Comparison of ENCODE assay signal across 15 mouse cellular contexts in genomic region chr10:79931797-79932196, GRCm38 (mm10). TPM values are rescaled to one million over a fixed set of nuclear protein-coding genes. Genes with fewer than 3 reads are reported as not detected.
A peak's percentile ranks its signal among the peaks of the same experiment; 100 is the strongest.
DNase-seq lines count a peak whose midpoint lies in the region; ATAC-seq and TF ChIP-seq lines count a peak whose summit lies in the region.
"Had no signal": no experiment of that assay in that cellular context is flagged by ENCODE, and none has a peak within 500 bp of the region (broad histone marks: within the 10 kb centered on the region; RNA-seq: fewer than 3 reads in every experiment).

No protein-coding gene starts in this region.

- H3K4me3 ChIP-seq in heart, embryonic 12.5 days: no peak overlapping the region
- 0 out of 2 replicates have a peak overlapping the region, but pooled peaks have one; percentile 3 for H3K4me3 ChIP-seq in lung, embryonic 14.5 days (ENCODE audit: low read depth, low read length)
- H3K4me3 ChIP-seq in embryonic facial prominence, embryonic 10.5 days: peak overlapping the region; percentile 42; the same call in 1 of the 2 replicates
- H3K4me3 ChIP-seq in intestine, embryonic 15.5 days (replicated peaks): no peak overlapping the region
- H3K4me3 ChIP-seq: liver, embryonic 15.5 days had no signal

- peak overlapping the region; percentile 49; the same call in 1 of the 2 replicates for H3K4me2 ChIP-seq in heart, embryonic 12.5 days
- peak overlapping the region; percentile 10; the same call in 1 of the 2 replicates for H3K4me2 ChIP-seq in lung, embryonic 14.5 days
- H3K4me2 ChIP-seq in intestine, embryonic 15.5 days (replicated peaks): no peak overlapping the region

- H3K4me1 ChIP-seq in heart, embryonic 12.5 days (replicated peaks): peaks cover 82% of the 10 kb centered on the region
- peaks cover 35% of the 10 kb centered on the region for H3K4me1 ChIP-seq in lung, embryonic 14.5 days (ENCODE audit: insufficient read depth)
- H3K4me1 ChIP-seq in embryonic facial prominence, embryonic 10.5 days: peaks cover 82% of the 10 kb centered on the region
- H3K4me1 ChIP-seq in intestine, embryonic 15.5 days (replicated peaks): peaks cover 70% of the 10 kb centered on the region

- no peak overlapping the region for H3K27ac ChIP-seq in heart, embryonic 12.5 days (ENCODE audit: poor library complexity, severe bottlenecking)
- peak overlapping the region; percentile 73; the same call in 1 of the 2 replicates for H3K27ac ChIP-seq in lung, embryonic 14.5 days (ENCODE audit: low read depth)
- peak overlapping the region; percentile 79 for H3K27ac ChIP-seq in embryonic facial prominence, embryonic 10.5 days (replicated peaks)
- H3K27ac ChIP-seq in intestine, embryonic 15.5 days: no peak overlapping the region

- H3K27me3 ChIP-seq in heart, embryonic 12.5 days (replicated peaks): no peaks in the 10 kb centered on the region
- H3K27me3 ChIP-seq in lung, embryonic 14.5 days (ENCODE audit: insufficient read depth, low read length): no peaks in the 10 kb centered on the region
- no peaks in the 10 kb centered on the region for H3K27me3 ChIP-seq in embryonic facial prominence, embryonic 10.5 days (replicated peaks; ENCODE audit: low read depth, poor library complexity, severe bottlenecking)
- H3K27me3 ChIP-seq in intestine, embryonic 15.5 days (replicated peaks): no peaks in the 10 kb centered on the region
- H3K27me3 ChIP-seq: liver, embryonic 15.5 days; Patski had no signal

- H3K36me3 ChIP-seq in heart, embryonic 12.5 days: peaks cover 43% of the 10 kb centered on the region
- H3K36me3 ChIP-seq in lung, embryonic 14.5 days (ENCODE audit: insufficient read depth): peaks cover 38% of the 10 kb centered on the region
- peaks cover 72% of the 10 kb centered on the region for H3K36me3 ChIP-seq in embryonic facial prominence, embryonic 10.5 days (replicated peaks)
- H3K36me3 ChIP-seq in intestine, embryonic 15.5 days: peaks cover 28% of the 10 kb centered on the region

- ATAC-seq in heart, embryonic 12.5 days (ENCODE audit: insufficient number of reproducible peaks, low FRiP score): no peak
- no peak for ATAC-seq in lung, embryonic 14.5 days (ENCODE audit: insufficient read depth)
- no peak for ATAC-seq in intestine, embryonic 15.5 days
- ATAC-seq: Patski had no signal

- no peaks in the 10 kb centered on the region for H3K9me3 ChIP-seq in heart, embryonic 12.5 days (replicated peaks)
- H3K9me3 ChIP-seq in lung, embryonic 14.5 days (ENCODE audit: low read depth, low read length): no peaks in the 10 kb centered on the region
- no peaks in the 10 kb centered on the region for H3K9me3 ChIP-seq in embryonic facial prominence, embryonic 10.5 days
- no peaks in the 10 kb centered on the region for H3K9me3 ChIP-seq in intestine, embryonic 15.5 days
- H3K9me3 ChIP-seq: liver, embryonic 15.5 days had no signal

- WGBS in heart, embryonic 12.5 days: 78% methylated on average over 9 of the region's 9 CpGs
- WGBS in lung, embryonic 14.5 days: 70% methylated on average over 9 of the region's 9 CpGs
- 85% methylated on average over 9 of the region's 9 CpGs for WGBS in embryonic facial prominence, embryonic 10.5 days
- WGBS in intestine, embryonic 15.5 days: 86% methylated on average over 9 of the region's 9 CpGs

- DNase-seq in heart, postnatal 4 days: no peak
- DNase-seq in lung, embryonic 14.5 days: no peak
- DNase-seq in lung, postnatal 36 days: no peak
- no peak for DNase-seq in embryonic facial prominence, embryonic 10.5 days (ENCODE audit: low spot score)
- DNase-seq in T-cell, adult 2 months (ENCODE audit: low spot score): no peak

- no peak overlapping the region for H3K9ac ChIP-seq in heart, embryonic 12.5 days
- H3K9ac ChIP-seq in lung, embryonic 14.5 days: no peak overlapping the region
- H3K9ac ChIP-seq in intestine, embryonic 15.5 days: peak overlapping the region; percentile 5; the same call in 1 of the 2 replicates
- H3K9ac ChIP-seq: liver, embryonic 15.5 days had no signal

- no peak for TF ChIP-seq CTCF in lung, embryonic 14.5 days (IDR thresholded peaks at IDR 0.05; ENCODE audit: low read depth)

RNA-seq across cellular contexts. Expression of gene Arid3a, which starts 5.0 kb away (rescaled TPM):
- 6.3 and 8.3 TPM in 2 replicates for polyA plus RNA-seq in heart, embryonic 12.5 days (2016; fragmentation: Nextera tagmentation; extraction: Ambion mirVana)
- 1 to 10 TPM; 4.2 to 4.3 TPM for total RNA-seq in heart, postnatal 4 days (2021)
- polyA plus RNA-seq in lung, embryonic 14.5 days (2014; fragmentation: Nextera tagmentation; extraction: Ambion mirVana): 5.1 and 5.4 TPM in 2 replicates
- polyA plus RNA-seq in embryonic facial prominence, embryonic 10.5 days (2016; fragmentation: Nextera tagmentation; extraction: Ambion mirVana): 15.7 and 18.0 TPM in 2 replicates
- 18.7 and 19.0 TPM in 2 replicates for polyA plus RNA-seq in intestine, embryonic 15.5 days (2015; fragmentation: Nextera tagmentation; extraction: Ambion mirVana)

RNA-seq across cellular contexts. Expression of gene R3hdm4, which starts 10.8 kb away (rescaled TPM):
- 92.8 and 97.3 TPM in 2 replicates for polyA plus RNA-seq in heart, embryonic 12.5 days (2016; fragmentation: Nextera tagmentation; extraction: Ambion mirVana)
- total RNA-seq in heart, postnatal 4 days (2021): 100 to 1,000 TPM in 1 of 2 experiments, 10 to 100 TPM in 1; 91.0 to 100 TPM
- polyA plus RNA-seq in lung, embryonic 14.5 days (2014; fragmentation: Nextera tagmentation; extraction: Ambion mirVana): 127 and 132 TPM in 2 replicates
- 125 and 136 TPM in 2 replicates for polyA plus RNA-seq in embryonic facial prominence, embryonic 10.5 days (2016; fragmentation: Nextera tagmentation; extraction: Ambion mirVana)
- polyA plus RNA-seq in intestine, embryonic 15.5 days (2015; fragmentation: Nextera tagmentation; extraction: Ambion mirVana): 108 and 116 TPM in 2 replicates

RNA-seq across cellular contexts. Expression of gene Kiss1r, which starts 15.0 kb away (rescaled TPM):
- polyA plus RNA-seq in heart, embryonic 12.5 days (2016; fragmentation: Nextera tagmentation; extraction: Ambion mirVana): 0.45 and 0.55 TPM in 2 replicates
- total RNA-seq in heart, postnatal 4 days (2021): under 1 TPM; 0.25 to 0.33 TPM
- 0.70 and 1.2 TPM in 2 replicates for polyA plus RNA-seq in lung, embryonic 14.5 days (2014; fragmentation: Nextera tagmentation; extraction: Ambion mirVana)
- polyA plus RNA-seq in embryonic facial prominence, embryonic 10.5 days (2016; fragmentation: Nextera tagmentation; extraction: Ambion mirVana): 0.33 and 0.37 TPM in 2 replicates
- polyA plus RNA-seq in intestine, embryonic 15.5 days (2015; fragmentation: Nextera tagmentation; extraction: Ambion mirVana): 0.52 and 1.1 TPM in 2 replicates

RNA-seq across cellular contexts. Expression of gene Gm26602, which starts 21.1 kb away (rescaled TPM):
- 16.8 and 19.3 TPM in 2 replicates for polyA plus RNA-seq in heart, embryonic 12.5 days (2016; fragmentation: Nextera tagmentation; extraction: Ambion mirVana)
- not detected for total RNA-seq in heart, postnatal 4 days (2021)
- polyA plus RNA-seq in lung, embryonic 14.5 days (2014; fragmentation: Nextera tagmentation; extraction: Ambion mirVana): 4.1 TPM in 1 of 2 replicates, not detected in the other
- 3.4 TPM in 1 of 2 replicates, not detected in the other for polyA plus RNA-seq in embryonic facial prominence, embryonic 10.5 days (2016; fragmentation: Nextera tagmentation; extraction: Ambion mirVana)
- polyA plus RNA-seq in intestine, embryonic 15.5 days (2015; fragmentation: Nextera tagmentation; extraction: Ambion mirVana): 17.7 TPM in 1 of 2 replicates, not detected in the other
- total RNA-seq: adrenal gland, adult 18-20 months; left cerebral cortex, adult 8-10 months; megakaryocyte-erythroid progenitor cell, adult 5-6 weeks had no signal
- polyA plus RNA-seq: frontal cortex, adult 2 months; gonadal fat pad, adult 2 months; large intestine, adult 2 months; liver, embryonic 15.5 days; Patski had no signal

RNA-seq across cellular contexts. Expression of gene Med16, which starts 23.1 kb away (rescaled TPM):
- 48.3 and 50.1 TPM in 2 replicates for polyA plus RNA-seq in heart, embryonic 12.5 days (2016; fragmentation: Nextera tagmentation; extraction: Ambion mirVana)
- total RNA-seq in heart, postnatal 4 days (2021): 10 to 100 TPM; 67.1 to 68.2 TPM
- 55.5 and 58.7 TPM in 2 replicates for polyA plus RNA-seq in lung, embryonic 14.5 days (2014; fragmentation: Nextera tagmentation; extraction: Ambion mirVana)
- polyA plus RNA-seq in embryonic facial prominence, embryonic 10.5 days (2016; fragmentation: Nextera tagmentation; extraction: Ambion mirVana): 63.6 and 68.1 TPM in 2 replicates
- polyA plus RNA-seq in intestine, embryonic 15.5 days (2015; fragmentation: Nextera tagmentation; extraction: Ambion mirVana): 37.3 and 39.8 TPM in 2 replicates

Comparison
In these comparisons a context has a peak if more than half of its experiments do, and no peak if none do; other contexts are left out.
1. H3K27ac ChIP-seq: peak in lung, embryonic 14.5 days (single experiment) and embryonic facial prominence, embryonic 10.5 days (single experiment); none in heart, embryonic 12.5 days (single experiment) and intestine, embryonic 15.5 days (single experiment).
2. H3K4me3 ChIP-seq: peak in lung, embryonic 14.5 days (single experiment) and embryonic facial prominence, embryonic 10.5 days (single experiment); none in heart, embryonic 12.5 days (single experiment) and intestine, embryonic 15.5 days (single experiment).